23 mouse cellular contexts compared by ENCODE assay signal in the genomic region with DNA sequence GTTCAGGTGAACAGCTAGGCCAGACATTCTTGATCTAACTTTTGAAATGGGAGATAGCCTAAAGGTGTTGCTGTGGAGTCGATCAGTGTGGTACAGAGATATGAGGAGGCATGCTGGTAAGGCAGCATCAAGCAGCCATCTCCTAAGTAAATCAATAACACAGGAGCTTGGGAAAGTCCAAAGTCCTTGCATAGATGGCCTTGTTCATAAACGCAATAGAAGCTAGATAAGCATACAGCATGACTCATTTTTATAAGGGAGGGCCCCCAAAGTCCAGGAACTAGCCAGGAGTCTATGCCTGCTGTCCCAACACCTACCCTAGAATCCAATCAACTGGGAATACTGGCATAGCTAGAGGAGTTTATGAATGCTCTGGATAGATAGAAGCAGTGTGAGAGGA.
"Had no signal": no experiment of that assay in that cellular context is flagged by ENCODE, and none has a peak within 500 bp of the region (broad histone marks: within the 10 kb centered on the region; RNA-seq: fewer than 3 reads in every experiment).

No protein-coding gene starts in this region.

- ATAC-seq: liver, embryonic 12.5 days; midbrain, embryonic 15.5 days had no signal

- H3K4me2 ChIP-seq: kidney, embryonic 15.5 days; limb, embryonic 13.5 days; liver, embryonic 12.5 days; liver, embryonic 15.5 days; lung, embryonic 15.5 days; midbrain, embryonic 12.5 days; midbrain, embryonic 15.5 days; neural tube, embryonic 12.5 days; neural tube, embryonic 15.5 days had no signal

- H3K4me1 ChIP-seq: kidney, embryonic 15.5 days; limb, embryonic 10.5 days; limb, embryonic 13.5 days; liver, embryonic 12.5 days; liver, embryonic 15.5 days; lung, embryonic 15.5 days; midbrain, embryonic 12.5 days; midbrain, embryonic 15.5 days; neural tube, embryonic 12.5 days; neural tube, embryonic 15.5 days had no signal

- H3K36me3 ChIP-seq: limb, embryonic 10.5 days; lung, embryonic 15.5 days; midbrain, embryonic 12.5 days; midbrain, embryonic 15.5 days; neural tube, embryonic 12.5 days; neural tube, embryonic 15.5 days had no signal

- H3K27me3 ChIP-seq: kidney, embryonic 15.5 days; limb, embryonic 13.5 days; liver, embryonic 12.5 days; liver, embryonic 15.5 days; lung, embryonic 15.5 days; midbrain, embryonic 12.5 days; midbrain, embryonic 15.5 days; neural tube, embryonic 12.5 days; neural tube, embryonic 15.5 days had no signal

- DNase-seq: kidney, adult 11 months; kidney, adult 8-10 months; kidney, postnatal 10 days; kidney, postnatal 36 days; liver; lung, adult 18-20 months; lung, postnatal 10 days; lung, postnatal 36 days; retina, postnatal 1 day; right cerebral cortex, postnatal 25 days; thymus, adult 2 months; thymus, postnatal 14 days; thymus, postnatal 4 days had no signal

- H3K4me3 ChIP-seq: kidney, embryonic 15.5 days; limb, embryonic 10.5 days; limb, embryonic 13.5 days; liver, embryonic 12.5 days; liver, embryonic 15.5 days; lung, embryonic 15.5 days; midbrain, embryonic 12.5 days; midbrain, embryonic 15.5 days; neural tube, embryonic 12.5 days; neural tube, embryonic 15.5 days had no signal

- H3K9ac ChIP-seq: kidney, embryonic 15.5 days; limb, embryonic 13.5 days; liver, embryonic 12.5 days; liver, embryonic 15.5 days; lung, embryonic 15.5 days; midbrain, embryonic 12.5 days; midbrain, embryonic 15.5 days; neural tube, embryonic 12.5 days; neural tube, embryonic 15.5 days had no signal

- H3K27ac ChIP-seq: kidney, embryonic 15.5 days; limb, embryonic 10.5 days; limb, embryonic 13.5 days; liver, embryonic 12.5 days; liver, embryonic 15.5 days; lung, embryonic 15.5 days; midbrain, embryonic 12.5 days; midbrain, embryonic 15.5 days; neural tube, embryonic 12.5 days; neural tube, embryonic 15.5 days had no signal

- H3K9me3 ChIP-seq: kidney, embryonic 15.5 days; limb, embryonic 10.5 days; limb, embryonic 13.5 days; liver, embryonic 12.5 days; liver, embryonic 15.5 days; lung, embryonic 15.5 days; midbrain, embryonic 12.5 days; midbrain, embryonic 15.5 days; neural tube, embryonic 12.5 days; neural tube, embryonic 15.5 days had no signal
